Mouse (Mus musculus) cerebellum, postnatal 14 days (tissue): ENCODE results near the gene Dnaic1.
"Not testable (repeated sequence)": the region's sequence is repeated elsewhere in the genome, so short reads cannot be mapped to it uniquely, and the experiment has no call there.

ENCODE experiments used
- DNase-seq, 2 experiments: peaks; one replicate each; pipeline ENCODE4 v3.0.0; 2021; ENCODE audit warnings: mixed read lengths in 2 of 2

Dnaic1 gene

DNA sequence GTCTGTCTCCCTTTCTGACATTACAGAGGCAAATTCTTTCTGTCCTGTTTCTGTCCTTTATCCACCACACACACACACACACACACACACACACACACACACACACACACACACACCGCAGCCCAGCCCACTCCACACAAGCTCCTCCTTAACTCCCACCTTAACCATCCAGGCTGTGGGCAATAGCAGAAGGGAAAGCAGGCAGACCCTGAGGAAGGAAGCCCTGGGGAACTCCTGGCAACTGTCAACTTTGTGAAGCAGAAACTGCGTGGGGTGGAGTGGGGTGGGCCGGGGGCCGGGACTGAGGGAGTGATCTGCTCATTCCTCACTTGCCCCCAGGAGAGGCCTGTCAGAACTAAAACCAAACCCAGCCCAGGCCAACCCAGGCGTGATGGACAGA, 101.9 kb downstream of the Dnaic1 start:
- no peak for DNase-seq

DNA sequence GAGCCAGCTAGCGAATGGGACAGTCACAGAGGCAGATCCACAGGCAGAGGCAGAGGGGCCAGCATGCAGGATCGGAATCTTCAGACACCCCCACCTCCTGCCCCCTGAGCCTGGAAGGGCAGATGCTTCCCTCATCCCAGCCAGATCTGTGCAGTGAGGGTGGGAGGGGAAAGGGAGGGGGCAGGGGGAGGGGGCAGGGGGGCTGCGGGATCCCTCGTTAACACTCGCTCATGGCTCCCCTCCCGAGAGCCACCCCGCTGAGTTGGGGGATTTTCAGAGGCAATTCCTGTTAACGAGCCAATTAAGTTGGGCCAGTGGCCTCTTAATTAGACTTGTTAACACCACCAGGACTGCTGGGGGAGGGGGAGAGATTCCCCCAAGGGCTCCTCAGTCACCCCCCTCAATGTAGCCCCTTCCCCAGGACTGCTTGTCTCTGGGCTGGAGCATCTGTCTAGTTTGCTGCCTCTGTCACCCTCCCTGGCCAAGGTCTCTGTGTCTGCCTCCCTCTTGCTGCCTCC, 102.4 kb downstream of the Dnaic1 start:
- DNase-seq = no peak

DNA sequence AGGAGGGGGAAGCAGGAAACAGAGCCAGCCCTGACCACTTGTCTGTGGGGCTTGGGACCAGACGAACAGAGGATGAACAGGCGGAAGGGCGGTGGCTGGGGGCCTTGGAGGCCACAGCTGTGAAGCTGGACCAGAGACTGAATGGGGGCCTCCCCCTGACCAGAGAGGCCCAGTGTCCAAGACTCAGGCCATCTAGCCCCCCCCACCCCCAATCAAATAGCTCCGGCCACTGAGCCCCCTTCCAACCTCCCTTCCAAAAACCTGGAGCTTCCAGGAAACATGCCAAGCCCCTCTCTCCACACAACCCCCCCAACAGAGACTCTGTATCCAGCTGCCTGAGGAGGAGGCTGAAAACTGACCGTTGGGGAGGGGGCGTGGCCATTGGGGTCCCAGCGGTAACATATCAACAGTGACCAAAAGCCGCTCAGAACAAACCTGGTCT, 103.0 kb downstream of the Dnaic1 start:
- peak in 1 of 2 experiments; percentile 54 for DNase-seq

DNA sequence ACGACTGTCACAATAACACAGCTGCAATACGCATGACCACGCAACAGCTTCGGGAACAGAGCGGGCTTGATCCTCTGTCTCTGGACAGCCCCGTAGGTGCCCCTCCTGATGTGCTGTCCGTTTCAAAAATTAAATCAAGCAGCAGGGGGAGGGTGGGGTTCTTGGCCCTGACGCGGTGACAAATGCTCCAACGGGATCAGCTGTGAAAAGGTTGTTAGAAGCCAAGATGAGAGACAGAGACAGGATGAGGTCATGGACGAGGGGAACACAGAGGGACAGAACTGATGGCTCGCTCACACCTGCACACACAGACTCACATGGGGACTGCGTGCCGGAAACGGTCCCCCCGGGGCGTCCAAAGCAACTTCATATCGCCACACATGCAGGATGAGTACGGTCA, 103.6 kb downstream of the Dnaic1 start:
- no peak for DNase-seq

GRCm38 (mm10) chr4:41676248-41677005, 106.9 kb downstream of the Dnaic1 start:
- peak; percentile 72 to 75 for DNase-seq

- peak; percentile 83 to 87 for DNase-seq
Measured at GRCm38 (mm10) chr4:41677006-41677629, 107.5 kb downstream of the Dnaic1 start.

DNA sequence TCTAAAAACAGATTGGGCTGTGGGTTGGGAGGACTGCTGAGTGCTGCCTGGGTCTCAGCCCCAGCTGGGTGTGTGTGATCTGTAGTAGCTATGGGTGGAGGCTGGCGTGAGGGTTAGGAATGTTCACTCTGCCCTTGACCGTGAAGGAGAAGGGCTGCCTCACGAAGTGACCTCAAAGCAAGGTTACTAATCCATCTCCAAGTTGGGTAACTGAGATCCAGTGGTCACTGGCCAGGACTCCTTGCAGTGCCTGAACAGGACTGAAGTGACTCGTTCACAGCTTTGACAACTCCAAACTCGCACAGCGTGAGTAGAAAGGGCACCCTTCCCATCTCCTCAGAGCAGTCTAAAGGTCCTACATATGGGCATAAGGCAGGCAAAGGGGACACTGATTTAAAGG, 109.3 kb downstream of the Dnaic1 start:
- no peak for DNase-seq

DNA sequence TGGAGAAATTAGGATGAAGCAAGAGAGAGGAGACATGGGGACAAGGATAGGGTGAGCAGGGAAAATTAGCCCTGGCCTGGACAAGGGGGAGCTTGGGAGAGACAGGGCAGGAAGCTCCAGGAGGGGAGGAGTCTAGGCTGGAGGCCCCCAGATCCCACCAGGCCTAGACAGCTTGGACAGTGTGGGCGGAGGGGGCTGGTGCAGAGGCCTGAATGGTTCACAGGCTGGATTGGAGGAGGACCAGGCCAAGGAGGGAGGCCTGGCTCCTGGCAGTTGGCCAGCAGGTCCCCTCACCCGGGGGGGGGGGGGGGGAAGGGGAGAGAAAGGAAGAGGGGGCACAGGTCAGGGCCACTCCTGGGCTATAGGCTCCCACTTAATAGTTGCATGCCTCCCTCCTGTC, 109.7 kb downstream of the Dnaic1 start:
- DNase-seq = no peak

DNA sequence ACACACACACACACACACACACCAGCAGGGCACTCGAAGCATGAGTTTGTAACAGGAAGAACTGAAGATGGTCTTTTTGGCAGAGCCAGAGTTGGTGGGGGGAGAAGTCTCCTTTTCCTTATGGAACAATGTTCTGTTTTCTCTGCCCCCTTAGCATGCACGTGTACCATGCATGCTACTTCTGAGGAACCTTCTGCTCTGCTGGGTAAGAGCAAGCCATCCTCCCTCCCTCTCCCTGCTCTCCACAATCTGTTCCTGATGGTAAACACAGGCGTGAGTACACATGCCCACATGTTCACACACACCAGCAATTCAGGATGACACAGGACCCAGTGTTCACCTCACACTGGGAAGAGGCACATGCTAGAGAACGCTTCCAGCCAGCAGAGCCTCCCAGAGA, 111.6 kb downstream of the Dnaic1 start:
- no peak for DNase-seq

- DNase-seq = no peak
Measured at GRCm38 (mm10) chr4:41681947-41682346, 112.4 kb downstream of the Dnaic1 start.

DNA sequence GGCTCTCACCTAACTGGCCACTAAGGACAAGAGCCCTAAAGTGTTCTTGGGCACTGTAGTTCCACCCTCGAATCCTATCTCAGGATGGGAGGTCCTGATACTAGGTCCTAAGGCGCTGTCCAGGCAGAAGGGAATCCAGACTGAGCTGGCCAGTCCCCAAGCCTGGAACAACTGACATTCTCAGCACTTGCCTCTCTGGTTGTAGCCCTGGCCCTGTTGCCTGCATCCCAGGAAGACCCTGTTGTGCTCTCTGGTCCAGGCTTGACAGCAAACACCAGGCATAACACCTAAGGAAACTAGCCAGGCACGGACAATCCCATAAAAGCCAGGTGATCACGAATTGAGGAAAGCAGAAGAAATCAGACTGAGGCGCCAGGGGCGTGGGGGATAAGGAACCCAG, 113.2 kb downstream of the Dnaic1 start:
- DNase-seq = no peak

GRCm38 (mm10) chr4:41683303-41683702, 113.7 kb downstream of the Dnaic1 start:
- not testable (repeated sequence) for DNase-seq

DNA sequence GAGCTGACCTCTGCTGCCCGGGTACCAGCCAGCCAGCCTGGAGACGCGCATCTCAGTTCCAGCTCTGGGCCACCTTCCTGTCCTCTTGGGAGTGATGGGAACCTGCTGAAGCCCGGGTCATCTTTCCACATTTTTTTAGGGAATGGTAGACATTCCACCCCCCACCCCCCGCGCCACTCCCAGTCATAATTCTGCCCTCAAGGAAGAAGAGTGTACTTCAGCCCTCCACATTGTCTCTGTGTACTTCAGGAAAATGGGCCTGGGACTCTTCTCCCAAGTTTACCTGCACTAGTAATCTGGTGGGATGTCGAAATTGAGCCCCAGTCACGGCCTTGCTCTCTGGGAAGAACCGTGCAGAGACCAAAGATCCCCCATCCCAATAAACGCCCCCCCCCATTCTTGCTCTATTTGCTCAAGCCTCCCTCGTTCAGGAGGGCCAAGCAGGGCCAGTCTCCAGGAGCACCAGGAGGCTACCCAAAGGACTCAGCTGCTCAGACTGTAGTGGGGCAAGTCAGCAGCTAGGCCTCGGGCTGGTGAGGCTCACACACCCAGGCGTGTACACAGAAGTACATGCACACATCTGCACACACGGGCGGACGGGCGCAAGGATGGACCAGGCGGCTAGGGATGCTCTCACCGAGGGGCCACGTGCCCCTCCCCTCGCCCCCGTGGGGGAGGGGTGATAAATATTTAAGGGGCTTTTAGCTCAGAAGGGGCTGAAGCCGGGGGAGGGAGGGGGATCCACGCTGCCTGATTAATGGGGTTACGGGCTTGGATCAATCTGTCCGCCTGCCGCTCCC, 114.8 kb downstream of the Dnaic1 start:
- not testable (repeated sequence) for DNase-seq

DNA sequence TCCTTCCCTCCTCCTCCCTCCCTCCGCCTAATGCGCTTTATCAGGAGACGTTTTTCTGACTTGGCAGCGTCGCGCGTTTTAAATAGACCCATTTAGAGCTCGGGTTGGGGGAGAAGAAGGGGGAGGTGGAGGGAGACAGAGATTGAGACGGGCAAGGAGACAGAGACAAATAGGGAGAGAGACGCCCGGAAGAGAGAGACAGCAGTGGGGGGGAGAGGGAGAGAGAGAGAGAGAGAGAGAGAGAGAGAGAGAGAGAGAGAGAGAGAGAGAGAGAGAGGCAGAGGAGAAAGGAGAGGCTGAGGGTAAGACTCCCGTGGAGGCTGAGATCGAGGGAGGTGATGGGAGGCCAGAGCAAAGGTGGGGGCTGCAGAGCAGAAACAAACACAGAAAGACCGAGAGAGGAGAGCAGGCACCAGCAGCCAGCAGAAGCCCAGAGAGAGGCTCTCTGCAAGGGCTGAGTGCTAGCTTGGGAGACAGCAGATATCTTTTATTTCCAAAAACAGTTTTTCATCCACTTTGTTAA, 115.4 kb downstream of the Dnaic1 start:
- not testable (repeated sequence) for DNase-seq

DNA sequence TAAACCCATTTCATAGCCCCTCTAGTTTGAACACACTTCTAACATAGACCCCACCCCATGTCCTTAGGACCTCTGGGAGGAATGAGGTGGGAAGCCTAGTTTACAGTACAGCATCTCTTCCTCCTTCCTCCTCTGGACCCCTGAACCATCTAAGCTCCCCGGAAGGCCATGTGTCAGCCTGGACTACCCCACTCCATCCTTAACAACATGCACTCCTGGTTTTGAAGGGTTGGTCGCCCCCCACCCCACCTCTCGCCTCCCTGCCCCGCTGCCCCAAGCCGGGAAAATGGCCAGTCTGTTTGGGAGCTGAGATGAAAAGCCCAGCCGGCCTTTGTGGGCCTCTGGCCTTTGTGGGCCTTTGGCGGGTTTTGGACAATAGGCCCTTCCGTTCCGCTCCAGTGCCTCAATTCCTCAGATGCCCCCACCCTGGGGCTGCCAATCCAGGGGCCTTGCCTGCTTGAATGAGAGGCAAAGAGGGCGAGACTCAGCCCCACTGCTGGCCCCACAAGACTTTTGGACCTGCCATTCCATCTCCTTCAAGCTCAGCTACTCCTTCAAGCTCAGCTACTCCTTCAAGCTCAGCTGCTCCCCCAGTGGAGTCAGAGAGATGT, 116.4 kb downstream of the Dnaic1 start:
- DNase-seq = not testable (repeated sequence)
